Mouse (Mus musculus) liver, embryonic 14.5 days (tissue): ENCODE data around the gene Upk3b.

ENCODE experiments used
- CTCF ChIP-seq: IDR thresholded peaks from 2 replicates; pipeline ENCODE4 v1.5.1; 2016; ENCODE audit warnings: antibody characterized with exemption, low read depth, control low read depth
- EP300 ChIP-seq: IDR thresholded peaks from 2 replicates; pipeline ENCODE4 v1.6.1; 2016; ENCODE audit warnings: antibody characterized with exemption, low read depth

GRCm38 (mm10) chr5:136054301-136055077 lies 16.2 kb downstream of the Upk3b start, which contains the start of gene Upk3bl:
- no peak for TF ChIP-seq CTCF
- TF ChIP-seq EP300, result no peak
